Mouse (Mus musculus): Measurements from ENCODE around the gene Scgb1b17.
"Not testable (repeated sequence)": the region's sequence is repeated elsewhere in the genome, so short reads cannot be mapped to it uniquely, and the experiment has no call there.

The Scgb1b17 gene

GRCm38 (mm10) chr7:33063149-33063548 lies at the start of gene Scgb1b17:
Gene Scgb1b17 (plus strand): TSS chr7:33063449.
- DNase-seq, result not testable (repeated sequence)

GRCm38 (mm10) chr7:33056461-33056860 lies 6.8 kb upstream of the Scgb1b17 start, which contains the start of gene Scgb2b17:
Gene Scgb2b17 (minus strand): TSS chr7:33056561.
- DNase-seq, result not testable (repeated sequence)
